Mouse (Mus musculus) bone marrow, adult 2 months (tissue): ENCODE results near the gene Mapkapk3.

Experiments used
- CTCF ChIP-seq: fragments of 200-500 bp; IDR thresholded peaks from 2 replicates; pipeline ENCODE4 v1.5.1; 2011; ENCODE audit warnings: low read length, control low read depth; ENCODE audit not compliant: control insufficient read depth, insufficient read depth
- POLR2A ChIP-seq: fragments of 200-500 bp; IDR thresholded peaks from 2 replicates; pipeline ENCODE4 v1.6.1; 2011; ENCODE audit warnings: low read depth, mild to moderate bottlenecking, control low read depth, low read length, borderline replicate concordance; ENCODE audit not compliant: control insufficient read depth

DNA sequence AAGGTAGTCTGAATTCAATTTTAAA is 6.2 kb upstream of the Mapkapk3 start, which contains the start of gene Cish:
- TF ChIP-seq POLR2A (no peak), CTCF (no peak)
